Mouse (Mus musculus): ENCODE data around the gene Bud23. TPM values are rescaled to one million over a fixed set of nuclear protein-coding genes. Genes with fewer than 3 reads are reported as not detected.
"Not testable (repeated sequence)": the region's sequence is repeated elsewhere in the genome, so short reads cannot be mapped to it uniquely, and the experiment has no call there.

Gene Bud23
- polyA plus RNA-seq (2012; rRNA removed): 36.7 and 43.3 TPM in 2 replicates
- polyA plus RNA-seq (2014; fragmentation: Nextera tagmentation; extraction: Ambion mirVana): 46.0 and 50.1 TPM in 2 replicates

- peaks cover 9 to 11% of the 10 kb centered on the region in 2 experiments for H3K4me1 ChIP-seq (replicated peaks; ENCODE audit: control insufficient read depth in 2 of 2, insufficient read depth in 2 of 2, low read length in 1 of 2)
- not testable (repeated sequence) for H3K27me3 ChIP-seq (ENCODE audit: control insufficient read depth, insufficient read depth, low read length); H3K36me3 ChIP-seq (replicated peaks; ENCODE audit: control insufficient read depth, insufficient read depth, low read depth); H3K9me3 ChIP-seq (ENCODE audit: control insufficient read depth, low read length); ATAC-seq (ENCODE audit: insufficient read depth); DNase-seq (ENCODE audit: low read depth in 3 of 3, low spot score in 3 of 3)
- H3K4me3 ChIP-seq (ENCODE audit: insufficient read depth in 1 of 2, low read depth in 2 of 2, low read length in 2 of 2): peak within 1 kb of the TSS; percentile 92 to 95
- H3K27ac ChIP-seq: peak within 1 kb of the TSS; percentile 7
- 57% methylated on average over 8 of the region's 9 CpGs for WGBS (ENCODE audit: insufficient replicate concordance)
- H3K9ac ChIP-seq (replicated peaks): peak within 1 kb of the TSS; percentile 89
- peak within 1 kb of the TSS; percentile 93 for H3K4me2 ChIP-seq (ENCODE audit: low read depth)
Observed at GRCm38 (mm10) chr5:135064909-135065446, at the start of gene Bud23. Gene Bud23, minus strand, starts transcription at chr5:135064959.

GRCm38 (mm10) chr5:135113782-135114181 is 49.0 kb upstream of the Bud23 start:
- Histone ChIP-seq H3K9me3 (ENCODE audit: control insufficient read depth, low read length) (no peaks in the 10 kb centered on the region), H3K27ac (no peak overlapping the region), H3K4me2 (ENCODE audit: low read depth) (no peak overlapping the region), H3K4me3 (ENCODE audit: insufficient read depth in 1 of 2, low read depth in 2 of 2, low read length in 2 of 2) (no peak overlapping the region), H3K9ac (replicated peaks) (no peak overlapping the region), H3K36me3 (replicated peaks; ENCODE audit: control insufficient read depth, insufficient read depth, low read depth) (no peaks in the 10 kb centered on the region), H3K4me1 (replicated peaks; ENCODE audit: control insufficient read depth in 2 of 2, insufficient read depth in 2 of 2, low read length in 1 of 2) (peaks cover 0 to 2% of the 10 kb centered on the region in 2 experiments; a peak in 1 of 4 replicates), H3K27me3 (ENCODE audit: control insufficient read depth, insufficient read depth, low read length) (peaks cover under 1% of the 10 kb centered on the region)
- no peak for ATAC-seq (ENCODE audit: insufficient read depth)
- no peak for TF ChIP-seq CTCF (IDR thresholded peaks at IDR 0.05; ENCODE audit: low read depth)
- no peak for TF ChIP-seq EP300 (IDR thresholded peaks at IDR 0.05; ENCODE audit: low read depth)
- no peak for DNase-seq (ENCODE audit: low read depth in 3 of 3, low spot score in 3 of 3)
- 68% methylated on average over 12 of the region's 12 CpGs for WGBS (ENCODE audit: insufficient replicate concordance)

GRCm38 (mm10) chr5:135109976-135110375 is 45.2 kb upstream of the Bud23 start:
- H3K27ac ChIP-seq: no peak overlapping the region
- H3K9ac ChIP-seq (replicated peaks): no peak overlapping the region
- 40% methylated on average over 6 of the region's 6 CpGs for WGBS (ENCODE audit: insufficient replicate concordance)
- no peaks in the 10 kb centered on the region for H3K36me3 ChIP-seq (replicated peaks; ENCODE audit: control insufficient read depth, insufficient read depth, low read depth)
- no peak for ATAC-seq (ENCODE audit: insufficient read depth)
- H3K4me3 ChIP-seq (ENCODE audit: insufficient read depth in 1 of 2, low read depth in 2 of 2, low read length in 2 of 2): no peak overlapping the region
- no peak for DNase-seq (ENCODE audit: low read depth in 3 of 3, low spot score in 3 of 3)
- no peaks in the 10 kb centered on the region; a peak in 1 of 4 replicates for H3K4me1 ChIP-seq (replicated peaks; ENCODE audit: control insufficient read depth in 2 of 2, insufficient read depth in 2 of 2, low read length in 1 of 2)
- H3K9me3 ChIP-seq (ENCODE audit: control insufficient read depth, low read length): no peaks in the 10 kb centered on the region
- H3K4me2 ChIP-seq (ENCODE audit: low read depth): no peak overlapping the region
- no peak for TF ChIP-seq EP300 (IDR thresholded peaks at IDR 0.05; ENCODE audit: low read depth)
- TF ChIP-seq CTCF (IDR thresholded peaks at IDR 0.05; ENCODE audit: low read depth): no peak
- H3K27me3 ChIP-seq (ENCODE audit: control insufficient read depth, insufficient read depth, low read length): peaks cover 28% of the 10 kb centered on the region

- H3K4me3 ChIP-seq (ENCODE audit: insufficient read depth in 1 of 2, low read depth in 2 of 2, low read length in 2 of 2): no peak overlapping the region
- WGBS (ENCODE audit: insufficient replicate concordance): 64% methylated on average over 3 of the region's 3 CpGs
- H3K36me3 ChIP-seq (replicated peaks; ENCODE audit: control insufficient read depth, insufficient read depth, low read depth): no peaks in the 10 kb centered on the region
- no peaks in the 10 kb centered on the region for H3K4me1 ChIP-seq (replicated peaks; ENCODE audit: control insufficient read depth in 2 of 2, insufficient read depth in 2 of 2, low read length in 1 of 2)
- ATAC-seq (ENCODE audit: insufficient read depth) (no peak), DNase-seq (ENCODE audit: low read depth in 3 of 3, low spot score in 3 of 3) (no peak)
- H3K9me3 ChIP-seq (ENCODE audit: control insufficient read depth, low read length): no peaks in the 10 kb centered on the region
- H3K27ac ChIP-seq: no peak overlapping the region
- no peak overlapping the region for H3K4me2 ChIP-seq (ENCODE audit: low read depth)
- no peak overlapping the region for H3K9ac ChIP-seq (replicated peaks)
- H3K27me3 ChIP-seq (ENCODE audit: control insufficient read depth, insufficient read depth, low read length): peaks cover 28% of the 10 kb centered on the region
- no peak for TF ChIP-seq CTCF (IDR thresholded peaks at IDR 0.05; ENCODE audit: low read depth)
- no peak for TF ChIP-seq EP300 (IDR thresholded peaks at IDR 0.05; ENCODE audit: low read depth)
Observed at GRCm38 (mm10) chr5:135109426-135109825, 44.7 kb upstream of the Bud23 start.

GRCm38 (mm10) chr5:135109017-135109416 is 44.3 kb upstream of the Bud23 start:
- H3K27me3 ChIP-seq (ENCODE audit: control insufficient read depth, insufficient read depth, low read length): peaks cover 28% of the 10 kb centered on the region
- no peak overlapping the region for H3K9ac ChIP-seq (replicated peaks)
- TF ChIP-seq EP300 (IDR thresholded peaks at IDR 0.05; ENCODE audit: low read depth) (no peak), CTCF (IDR thresholded peaks at IDR 0.05; ENCODE audit: low read depth) (no peak)
- H3K36me3 ChIP-seq (replicated peaks; ENCODE audit: control insufficient read depth, insufficient read depth, low read depth): no peaks in the 10 kb centered on the region
- no peak overlapping the region for H3K27ac ChIP-seq
- ATAC-seq (ENCODE audit: insufficient read depth) (no peak), DNase-seq (ENCODE audit: low read depth in 3 of 3, low spot score in 3 of 3) (no peak)
- H3K4me3 ChIP-seq (ENCODE audit: insufficient read depth in 1 of 2, low read depth in 2 of 2, low read length in 2 of 2): no peak overlapping the region
- WGBS (ENCODE audit: insufficient replicate concordance): 44% methylated on average over 6 of the region's 6 CpGs
- H3K9me3 ChIP-seq (ENCODE audit: control insufficient read depth, low read length): no peaks in the 10 kb centered on the region
- no peaks in the 10 kb centered on the region for H3K4me1 ChIP-seq (replicated peaks; ENCODE audit: control insufficient read depth in 2 of 2, insufficient read depth in 2 of 2, low read length in 1 of 2)
- peak overlapping the region; percentile 39; the same call in 1 of the 2 replicates for H3K4me2 ChIP-seq (ENCODE audit: low read depth)
